Mouse (Mus musculus) stomach, postnatal 0 days (tissue): ENCODE measurements at regions not wholly inside any gene's neighbourhood (a gene's known extent, or its start where the extent isn't known, plus 50 kb on each side); places are given as distances from the start of the nearest gene placed in this dataset.

Experiments used
- CTCF ChIP-seq: IDR thresholded peaks from 2 replicates; pipeline ENCODE4 v1.5.1; 2016; ENCODE audit warnings: antibody characterized with exemption, low read depth, mild to moderate bottlenecking, moderate library complexity
- EP300 ChIP-seq: optimal IDR thresholded peaks from 2 replicates; pipeline ENCODE3; 2016; ENCODE audit warnings: antibody characterized with exemption

DNA sequence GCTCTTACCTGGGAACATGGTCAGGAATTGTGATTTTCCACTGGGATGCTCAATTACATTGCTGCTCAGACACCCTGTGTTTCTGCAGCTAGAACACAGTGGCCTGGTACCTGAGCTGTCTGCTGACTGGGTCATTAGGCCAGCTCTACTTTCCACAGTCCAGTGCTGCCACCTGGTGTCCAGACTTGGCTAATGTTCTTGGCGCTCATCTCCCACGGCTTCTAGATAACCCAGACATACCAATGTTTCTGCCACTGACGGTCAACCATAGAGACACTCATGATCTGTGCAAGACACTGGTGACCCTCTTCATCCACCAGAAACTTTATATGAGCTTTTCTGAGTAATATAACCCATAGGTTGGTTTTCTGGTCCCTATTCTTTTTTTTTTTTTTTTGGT lies 67.1 kb upstream of the Nmur2 start:
- TF ChIP-seq CTCF (peak; percentile 90), EP300 (no peak)
